Mouse (Mus musculus): ENCODE results near the gene Chd2. TPM values are rescaled to one million over a fixed set of nuclear protein-coding genes. Genes with fewer than 3 reads are reported as not detected.
A peak's percentile ranks its signal among the peaks of the same experiment; 100 is the strongest.

Gene Chd2
- polyA plus RNA-seq, 1 experiment: 88.1 TPM

DNA sequence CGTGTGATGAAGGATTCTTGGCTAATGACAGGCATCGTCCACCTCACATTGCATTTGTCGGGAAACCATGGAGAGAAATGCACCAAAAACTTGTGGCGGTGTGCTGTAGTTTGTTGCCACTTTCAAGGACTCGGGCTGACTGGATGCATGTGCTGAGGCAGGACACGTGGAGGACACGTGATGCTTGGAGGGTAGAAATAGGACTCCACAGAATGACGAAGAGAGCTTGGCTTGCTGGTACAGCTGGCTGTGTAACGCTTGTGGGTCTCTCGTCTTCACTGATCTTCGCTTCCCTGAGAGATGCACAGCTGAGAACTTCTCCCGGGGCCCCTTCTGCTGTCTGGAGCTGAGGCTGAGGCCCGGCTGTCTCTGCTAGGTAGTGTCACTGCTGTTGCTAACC lies 118.4 kb downstream of the Chd2 start:
- no peaks in the 10 kb centered on the region for H3K4me1 ChIP-seq (replicated peaks; ENCODE audit: control insufficient read depth, insufficient read depth, low read length)
- peaks cover 6% of the 10 kb centered on the region for H3K36me3 ChIP-seq (ENCODE audit: control insufficient read depth, insufficient read depth, low read length)
- H3K27ac ChIP-seq (ENCODE audit: control insufficient read depth, insufficient read depth, low read length): no peak overlapping the region
- no peak for DNase-seq
- 83% methylated on average over 13 of the region's 13 CpGs for WGBS
- no peak overlapping the region for H3K4me3 ChIP-seq (ENCODE audit: control insufficient read depth, insufficient read depth, low read length)
- TF ChIP-seq POLR2A (IDR thresholded peaks at IDR 0.05; ENCODE audit: control insufficient read depth, extremely low read depth, insufficient read depth, low read length, poor library complexity) (no peak), CTCF (IDR thresholded peaks at IDR 0.05; ENCODE audit: borderline replicate concordance, control insufficient read depth, extremely low read depth, insufficient read depth, low read length, poor library complexity) (no peak)
- H3K27me3 ChIP-seq (ENCODE audit: control insufficient read depth, insufficient read depth, low read length): no peaks in the 10 kb centered on the region

DNA sequence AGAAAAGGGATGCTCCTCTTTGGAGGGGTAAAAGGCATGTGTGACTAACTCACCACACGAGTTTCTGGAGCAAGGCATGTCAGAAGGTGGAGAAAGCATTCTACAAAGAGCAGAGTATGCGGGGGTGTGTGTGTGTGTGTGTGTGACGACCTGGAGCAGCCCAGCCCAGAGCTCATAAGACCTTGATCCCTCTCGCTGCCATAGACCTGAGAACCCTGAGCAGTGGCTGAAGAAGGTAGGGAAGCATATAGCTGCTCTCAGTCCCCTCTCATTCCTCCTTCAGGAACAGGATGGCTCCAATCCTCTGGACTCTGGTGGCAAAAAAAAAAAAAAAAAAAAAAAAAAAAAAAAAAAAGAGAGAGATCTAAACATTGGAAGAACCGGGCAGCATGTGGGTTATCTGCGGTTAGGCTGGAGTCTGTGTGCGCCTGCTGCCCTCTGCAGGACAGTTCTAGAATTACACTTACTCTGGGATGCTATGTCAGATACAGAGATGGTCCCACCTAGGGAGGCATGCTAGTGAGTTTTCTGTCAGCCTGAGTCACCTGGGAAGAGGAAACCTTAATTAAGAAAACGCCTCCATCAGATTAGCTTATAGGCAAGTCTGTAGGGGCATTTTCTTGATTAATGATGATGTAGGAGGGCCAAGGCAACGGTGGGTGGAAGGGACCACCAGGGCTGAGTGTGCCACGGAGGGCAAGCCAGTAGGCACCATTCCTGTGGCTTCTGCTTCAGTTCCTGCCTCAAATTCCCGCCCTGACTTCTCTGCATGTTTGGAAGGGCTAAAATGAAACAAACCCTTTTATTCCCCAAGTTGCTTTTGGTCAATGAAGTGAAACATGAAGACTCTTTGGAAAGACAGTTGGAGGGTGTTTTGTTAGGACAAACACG lies 119.2 kb downstream of the Chd2 start:
- H3K27ac ChIP-seq (ENCODE audit: control insufficient read depth, insufficient read depth, low read length): no peak overlapping the region
- 40% methylated on average over 12 of the region's 12 CpGs for WGBS
- H3K4me3 ChIP-seq (ENCODE audit: control insufficient read depth, insufficient read depth, low read length): no peak overlapping the region
- H3K27me3 ChIP-seq (ENCODE audit: control insufficient read depth, insufficient read depth, low read length): no peaks in the 10 kb centered on the region
- TF ChIP-seq POLR2A (IDR thresholded peaks at IDR 0.05; ENCODE audit: control insufficient read depth, extremely low read depth, insufficient read depth, low read length, poor library complexity): no peak
- no peak; the same call in 1 of the 2 replicates for TF ChIP-seq CTCF (IDR thresholded peaks at IDR 0.05; ENCODE audit: borderline replicate concordance, control insufficient read depth, extremely low read depth, insufficient read depth, low read length, poor library complexity)
- peak; percentile 70 for DNase-seq
- no peaks in the 10 kb centered on the region for H3K36me3 ChIP-seq (ENCODE audit: control insufficient read depth, insufficient read depth, low read length)
- H3K4me1 ChIP-seq (replicated peaks; ENCODE audit: control insufficient read depth, insufficient read depth, low read length): no peaks in the 10 kb centered on the region

DNA sequence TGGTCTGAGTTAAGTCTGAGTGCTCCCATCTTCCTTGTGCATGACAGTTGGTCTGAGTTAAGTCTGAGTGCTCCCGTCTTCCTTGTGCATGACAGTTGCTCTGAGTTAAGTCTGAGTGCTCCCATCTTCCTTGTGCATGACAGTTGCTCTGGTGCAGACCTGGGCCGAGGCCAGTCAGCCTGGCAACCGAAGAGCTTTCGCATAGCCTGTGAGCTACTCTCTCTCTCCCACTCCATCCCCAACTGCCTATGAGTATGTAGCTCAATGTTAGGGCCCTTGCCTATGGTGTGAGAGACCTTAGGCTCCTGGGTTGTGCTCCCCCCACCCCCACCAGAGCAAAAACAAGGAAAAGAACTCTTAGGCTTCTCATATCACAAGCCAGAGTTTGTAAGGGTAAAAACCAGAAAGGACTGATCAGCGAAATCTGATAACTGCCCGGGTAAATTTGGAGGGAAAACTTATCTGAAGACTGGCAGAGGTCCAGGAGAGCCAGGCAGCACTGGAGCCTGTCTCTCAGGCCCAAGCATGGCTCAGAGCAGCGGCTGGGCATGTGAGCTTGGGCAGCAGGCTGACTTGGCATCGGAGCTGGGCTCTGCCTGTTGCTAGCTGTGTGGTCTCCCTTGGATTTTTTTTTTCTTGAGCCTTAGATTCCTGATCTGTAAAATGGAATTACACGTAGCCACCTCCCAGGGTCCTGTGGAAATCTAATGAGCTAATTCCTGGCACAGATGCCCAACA lies 120.2 kb downstream of the Chd2 start:
- TF ChIP-seq CTCF (IDR thresholded peaks at IDR 0.05; ENCODE audit: borderline replicate concordance, control insufficient read depth, extremely low read depth, insufficient read depth, low read length, poor library complexity) (no peak), POLR2A (IDR thresholded peaks at IDR 0.05; ENCODE audit: control insufficient read depth, extremely low read depth, insufficient read depth, low read length, poor library complexity) (no peak)
- no peaks in the 10 kb centered on the region for H3K27me3 ChIP-seq (ENCODE audit: control insufficient read depth, insufficient read depth, low read length)

DNA sequence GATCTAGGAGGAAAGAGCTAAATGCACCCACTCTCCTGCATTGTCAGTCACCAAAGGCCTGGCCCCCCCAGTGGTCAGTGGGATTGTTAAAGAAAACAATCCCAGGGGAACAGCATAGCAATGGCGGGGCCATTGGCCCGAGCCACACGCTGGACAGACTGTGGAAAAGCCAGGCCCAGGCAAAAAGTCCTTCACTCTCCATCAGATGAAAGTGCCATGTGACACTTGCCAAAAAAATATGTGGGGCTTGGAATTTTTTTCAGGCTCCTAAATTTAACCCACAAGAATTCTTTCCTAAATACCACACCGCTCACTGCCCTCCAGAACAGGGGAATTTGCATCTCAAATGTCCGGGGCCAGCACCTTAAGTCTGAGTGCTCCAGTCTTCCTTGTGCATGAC lies 120.8 kb downstream of the Chd2 start:
- H3K27ac ChIP-seq (ENCODE audit: control insufficient read depth, insufficient read depth, low read length): no peak overlapping the region
- WGBS: 92% methylated on average over 5 of the region's 5 CpGs
- H3K4me3 ChIP-seq (ENCODE audit: control insufficient read depth, insufficient read depth, low read length): no peak overlapping the region
- no peaks in the 10 kb centered on the region for H3K4me1 ChIP-seq (replicated peaks; ENCODE audit: control insufficient read depth, insufficient read depth, low read length)
- H3K36me3 ChIP-seq (ENCODE audit: control insufficient read depth, insufficient read depth, low read length): no peaks in the 10 kb centered on the region
- no peaks in the 10 kb centered on the region for H3K27me3 ChIP-seq (ENCODE audit: control insufficient read depth, insufficient read depth, low read length)
- TF ChIP-seq POLR2A (IDR thresholded peaks at IDR 0.05; ENCODE audit: control insufficient read depth, extremely low read depth, insufficient read depth, low read length, poor library complexity) (no peak), CTCF (IDR thresholded peaks at IDR 0.05; ENCODE audit: borderline replicate concordance, control insufficient read depth, extremely low read depth, insufficient read depth, low read length, poor library complexity) (no peak)
- DNase-seq: no peak

More for the DNA sequence above, 120.2 kb downstream of the Chd2 start:
- 82% methylated on average over 9 of the region's 9 CpGs for WGBS
- Histone ChIP-seq H3K4me1 (replicated peaks; ENCODE audit: control insufficient read depth, insufficient read depth, low read length) (no peaks in the 10 kb centered on the region), H3K4me3 (ENCODE audit: control insufficient read depth, insufficient read depth, low read length) (no peak overlapping the region), H3K36me3 (ENCODE audit: control insufficient read depth, insufficient read depth, low read length) (no peaks in the 10 kb centered on the region), H3K27ac (ENCODE audit: control insufficient read depth, insufficient read depth, low read length) (no peak overlapping the region)
- DNase-seq: no peak

DNA sequence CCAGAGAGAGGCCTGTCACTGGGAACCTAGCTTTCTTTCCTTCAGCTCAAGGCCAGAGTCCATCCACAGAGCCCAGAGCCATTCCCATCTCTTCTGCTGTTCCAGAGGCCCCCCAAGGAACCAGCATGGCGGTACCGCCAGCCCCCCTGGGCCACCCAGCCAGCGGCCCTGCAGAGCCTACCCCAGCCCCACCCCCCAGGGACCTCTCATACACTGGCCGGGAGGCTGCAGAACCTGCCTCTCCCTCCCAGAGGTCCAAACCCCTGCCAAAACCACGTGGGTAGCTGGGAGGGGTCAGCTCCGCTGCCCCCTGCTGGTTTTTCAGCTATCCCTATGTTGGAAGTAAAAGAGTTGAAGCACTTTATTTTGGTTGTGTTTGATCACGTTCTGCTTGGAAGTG lies 122.3 kb downstream of the Chd2 start:
- no peak for TF ChIP-seq POLR2A (IDR thresholded peaks at IDR 0.05; ENCODE audit: control insufficient read depth, extremely low read depth, insufficient read depth, low read length, poor library complexity)
- no peak for TF ChIP-seq CTCF (IDR thresholded peaks at IDR 0.05; ENCODE audit: borderline replicate concordance, control insufficient read depth, extremely low read depth, insufficient read depth, low read length, poor library complexity)
- Histone ChIP-seq H3K36me3 (ENCODE audit: control insufficient read depth, insufficient read depth, low read length) (no peaks in the 10 kb centered on the region), H3K4me3 (ENCODE audit: control insufficient read depth, insufficient read depth, low read length) (no peak overlapping the region), H3K4me1 (replicated peaks; ENCODE audit: control insufficient read depth, insufficient read depth, low read length) (no peaks in the 10 kb centered on the region), H3K27me3 (ENCODE audit: control insufficient read depth, insufficient read depth, low read length) (no peaks in the 10 kb centered on the region), H3K27ac (ENCODE audit: control insufficient read depth, insufficient read depth, low read length) (no peak overlapping the region)
- WGBS: 61% methylated on average over 7 of the region's 7 CpGs
- DNase-seq: no peak

DNA sequence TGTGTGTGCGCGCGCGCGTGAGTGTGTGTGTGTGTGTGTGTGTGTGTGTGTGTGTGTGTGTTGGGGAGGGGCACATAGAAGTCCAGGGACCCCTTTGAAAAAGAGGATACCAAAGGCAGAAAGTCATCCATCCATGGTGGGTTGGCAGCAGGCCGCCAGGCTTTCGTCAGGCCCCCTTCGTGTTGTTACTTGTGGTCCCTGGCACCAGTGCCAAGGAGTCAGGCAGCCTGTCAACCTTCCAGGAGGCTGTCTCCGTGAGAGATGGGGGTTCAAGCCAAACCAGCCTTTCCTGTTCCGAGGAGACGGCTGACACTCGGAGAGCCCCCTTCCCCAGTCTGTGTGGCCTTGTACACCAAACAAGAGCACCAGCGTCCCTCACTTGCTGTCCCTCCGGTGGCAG lies 127.4 kb downstream of the Chd2 start:
- Histone ChIP-seq H3K4me1 (replicated peaks; ENCODE audit: control insufficient read depth, insufficient read depth, low read length) (no peaks in the 10 kb centered on the region), H3K27me3 (ENCODE audit: control insufficient read depth, insufficient read depth, low read length) (no peaks in the 10 kb centered on the region), H3K36me3 (ENCODE audit: control insufficient read depth, insufficient read depth, low read length) (no peaks in the 10 kb centered on the region), H3K4me3 (ENCODE audit: control insufficient read depth, insufficient read depth, low read length) (no peak overlapping the region), H3K27ac (ENCODE audit: control insufficient read depth, insufficient read depth, low read length) (no peak overlapping the region)
- 89% methylated on average over 10 of the region's 14 CpGs for WGBS
- TF ChIP-seq POLR2A (IDR thresholded peaks at IDR 0.05; ENCODE audit: control insufficient read depth, extremely low read depth, insufficient read depth, low read length, poor library complexity) (no peak), CTCF (IDR thresholded peaks at IDR 0.05; ENCODE audit: borderline replicate concordance, control insufficient read depth, extremely low read depth, insufficient read depth, low read length, poor library complexity) (no peak)
- DNase-seq: no peak
